Mouse (Mus musculus) central nervous system, embryonic 11.5 days (tissue): ENCODE data around the gene Arhgap24. TPM values are rescaled to one million over a fixed set of nuclear protein-coding genes. Genes with fewer than 3 reads are reported as not detected.

Source experiments
- polyA plus RNA-seq: library from polyadenylated mRNA; depleted of rRNA; stranded (reverse); fragments of >200 nt; gene quantifications from 2 replicates; pipeline ENCODE4 v1.2.3, GENCODE M21; 2012; rRNA removed

The Arhgap24 gene
- 3.3 and 6.3 TPM in 2 replicates for polyA plus RNA-seq

DNA sequence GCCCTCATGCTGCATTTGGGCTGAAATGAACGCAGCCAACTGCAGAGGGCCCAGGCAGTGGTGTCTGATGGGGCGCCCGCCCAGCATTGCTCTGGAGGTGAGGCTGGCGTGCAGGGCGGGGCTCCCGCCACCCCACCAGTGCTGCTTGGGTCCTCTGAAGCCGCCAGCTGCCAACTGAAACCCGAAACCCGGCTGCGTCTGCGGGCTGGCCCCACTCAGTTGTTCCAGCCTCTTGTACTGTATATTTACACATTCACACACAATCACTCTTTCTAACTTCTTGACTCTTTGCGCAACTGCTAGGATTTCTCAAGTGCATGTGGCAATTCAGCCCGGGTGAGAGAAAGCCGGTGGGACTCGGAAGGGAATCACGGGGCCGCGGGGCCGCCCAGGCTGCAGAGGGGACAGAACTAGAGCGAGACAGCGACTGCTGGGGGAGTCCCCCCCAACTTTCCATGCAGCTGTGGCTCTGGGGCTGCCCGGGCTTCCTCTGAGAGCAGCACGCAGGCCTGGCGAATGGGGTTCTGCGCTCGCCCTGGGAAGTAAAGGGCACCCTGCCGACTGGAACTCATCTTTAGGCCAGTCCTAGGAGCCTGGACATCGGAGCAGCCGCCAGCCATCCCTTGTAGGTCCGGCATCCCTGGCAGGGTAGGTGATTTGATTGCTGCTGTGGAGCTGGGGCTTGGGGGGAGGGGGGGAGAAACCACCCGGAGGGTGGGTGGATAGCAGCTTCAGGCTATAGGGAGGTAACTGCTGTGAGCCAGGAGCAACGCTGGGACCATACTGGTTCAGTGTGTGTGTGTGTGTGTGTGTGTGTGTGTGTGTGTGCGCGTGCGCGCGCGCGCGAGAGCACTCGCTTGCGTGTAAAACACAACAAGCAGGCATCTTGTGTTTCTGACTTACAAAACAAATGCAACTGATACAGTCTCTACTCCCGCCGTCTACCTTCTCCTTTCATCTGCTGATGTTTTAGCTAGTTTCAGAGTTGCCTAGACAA lies at the start of gene Arhgap24:
Arhgap24 (plus strand) TSS at position 177 of the 997 bp plus-strand sequence.

